Mouse (Mus musculus): ENCODE results near the gene Tspan5. TPM values are rescaled to one million over a fixed set of nuclear protein-coding genes. Genes with fewer than 3 reads are reported as not detected.

Gene Tspan5
- total RNA-seq, 2 experiments from 2014 or later: 256 to 284 TPM

GRCm38 (mm10) chr3:138770650-138771331, 28.8 kb downstream of the Tspan5 start:
- DNase-seq (ENCODE audit: low spot score in 2 of 2): peak; percentile 52 to 54

- DNase-seq (ENCODE audit: low spot score in 2 of 2): no peak
Observed at GRCm38 (mm10) chr3:138771549-138772333, 29.7 kb downstream of the Tspan5 start.

GRCm38 (mm10) chr3:138773871-138774606, 32.0 kb downstream of the Tspan5 start:
- DNase-seq (ENCODE audit: low spot score in 2 of 2): no peak

GRCm38 (mm10) chr3:138774607-138774943, 32.6 kb downstream of the Tspan5 start:
- no peak for DNase-seq (ENCODE audit: low spot score in 2 of 2)

GRCm38 (mm10) chr3:138775926-138776715, 34.1 kb downstream of the Tspan5 start:
- DNase-seq (ENCODE audit: low spot score in 2 of 2): no peak

- DNase-seq (ENCODE audit: low spot score in 2 of 2): no peak
Observed at GRCm38 (mm10) chr3:138781492-138781891, 39.5 kb downstream of the Tspan5 start.

- DNase-seq (ENCODE audit: low spot score in 2 of 2): no peak
Observed at GRCm38 (mm10) chr3:138783859-138784640, 42.1 kb downstream of the Tspan5 start.

- DNase-seq (ENCODE audit: low spot score in 2 of 2): no peak
Observed at GRCm38 (mm10) chr3:138784641-138785025, 42.6 kb downstream of the Tspan5 start.

- peak; percentile 66 to 68 for DNase-seq (ENCODE audit: low spot score in 2 of 2)
Observed at GRCm38 (mm10) chr3:138787758-138788488, 45.9 kb downstream of the Tspan5 start.

- no peak for DNase-seq (ENCODE audit: low spot score in 2 of 2)
Observed at GRCm38 (mm10) chr3:138788489-138788850, 46.5 kb downstream of the Tspan5 start.

- DNase-seq (ENCODE audit: low spot score in 2 of 2): no peak
Observed at GRCm38 (mm10) chr3:138789275-138789674, 47.3 kb downstream of the Tspan5 start.

GRCm38 (mm10) chr3:138794533-138794932, 52.5 kb downstream of the Tspan5 start:
- DNase-seq (ENCODE audit: low spot score in 2 of 2): no peak

GRCm38 (mm10) chr3:138795951-138796350, 54.0 kb downstream of the Tspan5 start:
- no peak for DNase-seq (ENCODE audit: low spot score in 2 of 2)

GRCm38 (mm10) chr3:138796583-138796982, 54.6 kb downstream of the Tspan5 start:
- DNase-seq (ENCODE audit: low spot score in 2 of 2): no peak

- no peak for DNase-seq (ENCODE audit: low spot score in 2 of 2)
Observed at GRCm38 (mm10) chr3:138800664-138801411, 58.8 kb downstream of the Tspan5 start.

GRCm38 (mm10) chr3:138801661-138802060, 59.7 kb downstream of the Tspan5 start:
- DNase-seq (ENCODE audit: low spot score in 2 of 2): no peak

- peak; percentile 56 to 66 for DNase-seq (ENCODE audit: low spot score in 2 of 2)
Observed at GRCm38 (mm10) chr3:138802722-138803443, 60.9 kb downstream of the Tspan5 start.

- DNase-seq (ENCODE audit: low spot score in 2 of 2): no peak
Observed at GRCm38 (mm10) chr3:138803444-138804085, 61.6 kb downstream of the Tspan5 start.

Measured in left cerebral cortex, adult 18-20 months (tissue).